Comparison of ENCODE assay signal across 14 mouse cellular contexts in the genomic region with DNA sequence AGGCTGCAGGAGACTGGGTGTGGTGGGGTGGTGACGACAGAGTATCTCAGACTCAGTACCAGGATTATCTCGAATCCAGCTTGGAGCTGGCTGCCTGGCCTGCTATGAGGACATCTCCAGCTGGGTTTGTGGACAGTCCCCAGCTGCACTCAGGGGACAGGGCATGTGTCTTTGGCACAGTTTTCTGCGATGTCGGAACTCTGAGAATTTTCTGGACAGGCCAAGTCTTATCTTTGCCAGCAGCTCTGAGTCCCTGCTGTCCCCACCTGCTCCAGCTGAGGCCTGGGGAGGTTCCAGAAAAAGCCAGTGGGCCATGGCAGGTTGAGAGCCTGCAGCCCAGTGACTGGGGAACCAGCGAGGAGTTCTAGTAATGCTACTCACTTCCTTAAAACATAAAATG.
DNase-seq lines count a peak whose midpoint lies in the region; ATAC-seq lines count a peak whose summit lies in the region.
"Had no signal": no experiment of that assay in that cellular context is flagged by ENCODE, and none has a peak within 500 bp of the region (broad histone marks: within the 10 kb centered on the region; RNA-seq: fewer than 3 reads in every experiment).

No protein-coding gene starts in this region.

- H3K27me3 ChIP-seq in embryonic facial prominence, embryonic 10.5 days (replicated peaks; ENCODE audit: low read depth, poor library complexity, severe bottlenecking): no peaks in the 10 kb centered on the region
- H3K27me3 ChIP-seq: embryonic facial prominence, embryonic 15.5 days; midbrain, embryonic 12.5 days had no signal

- H3K36me3 ChIP-seq in embryonic facial prominence, embryonic 10.5 days (replicated peaks): peaks cover 52% of the 10 kb centered on the region

- no peak for DNase-seq in frontal cortex, postnatal 25 days (ENCODE audit: low spot score in 2 of 2)
- peak; percentile 23 for DNase-seq in right cerebral cortex, adult 18-20 months
- DNase-seq in right cerebral cortex, adult 2 months (ENCODE audit: low spot score in 2 of 2): no peak
- DNase-seq in gastrocnemius, postnatal 10 days: peak; percentile 63
- DNase-seq in heart, postnatal 4 days: peak; percentile 69
- no peak for DNase-seq in MN1 (ENCODE audit: low spot score)
- DNase-seq in embryonic facial prominence, embryonic 10.5 days (ENCODE audit: low spot score): no peak
- DNase-seq: kidney, adult 11 months; lung, embryonic 14.5 days; thymus, postnatal 36 days had no signal

- 87% methylated on average over 5 of the region's 5 CpGs for WGBS in embryonic facial prominence, embryonic 10.5 days

- H3K9me3 ChIP-seq in embryonic facial prominence, embryonic 10.5 days: peaks cover under 1% of the 10 kb centered on the region; the same call in 1 of the 2 replicates
- H3K9me3 ChIP-seq: embryonic facial prominence, embryonic 15.5 days; midbrain, embryonic 12.5 days had no signal

- 0 out of 2 replicates have a peak, but pooled peaks have one; percentile 12 for ATAC-seq in frontal cortex, adult (ENCODE audit: low TSS enrichment)

- peaks cover 19% of the 10 kb centered on the region for H3K4me1 ChIP-seq in embryonic facial prominence, embryonic 10.5 days

- H3K4me3 ChIP-seq in embryonic facial prominence, embryonic 10.5 days: no peak overlapping the region
- H3K4me3 ChIP-seq: embryonic facial prominence, embryonic 15.5 days; hindbrain, embryonic 10.5 days; midbrain, embryonic 12.5 days had no signal

- no peak overlapping the region; the same call in 1 of the 2 replicates for H3K27ac ChIP-seq in embryonic facial prominence, embryonic 10.5 days (replicated peaks)
- H3K27ac ChIP-seq: embryonic facial prominence, embryonic 15.5 days; hindbrain, embryonic 10.5 days; midbrain, embryonic 12.5 days had no signal

Comparison
In these comparisons a context has a peak if more than half of its experiments do, and no peak if none do; other contexts are left out.
1. DNase-seq: peak in right cerebral cortex, adult 18-20 months (single experiment), gastrocnemius, postnatal 10 days (single experiment) and heart, postnatal 4 days (single experiment); none in frontal cortex, postnatal 25 days (0 of 2), right cerebral cortex, adult 2 months (0 of 2), MN1 (single experiment) and embryonic facial prominence, embryonic 10.5 days (single experiment).